Mouse (Mus musculus): ENCODE measurements around the gene Bcl2l13.

Bcl2l13 gene

GRCm38 (mm10) chr6:120929421-120929820 lies 93.4 kb downstream of the Bcl2l13 start:
- DNase-seq (ENCODE audit: low read depth, low spot score), result no peak

- no peak for DNase-seq (ENCODE audit: low read depth, low spot score)
Observed at GRCm38 (mm10) chr6:120930450-120931306, 94.7 kb downstream of the Bcl2l13 start.

- no peak for DNase-seq (ENCODE audit: low read depth, low spot score)
Observed at GRCm38 (mm10) chr6:120932597-120932996, 96.6 kb downstream of the Bcl2l13 start.

GRCm38 (mm10) chr6:120933670-120934069 lies 97.7 kb downstream of the Bcl2l13 start:
- no peak for DNase-seq (ENCODE audit: low read depth, low spot score)

GRCm38 (mm10) chr6:120934176-120934575 lies 98.2 kb downstream of the Bcl2l13 start:
- DNase-seq (ENCODE audit: low read depth, low spot score), result no peak

- no peak for DNase-seq (ENCODE audit: low read depth, low spot score)
Observed at GRCm38 (mm10) chr6:120937104-120937617, 101.1 kb downstream of the Bcl2l13 start.

- DNase-seq (ENCODE audit: low read depth, low spot score), result no peak
Observed at GRCm38 (mm10) chr6:120937999-120938608, 102.1 kb downstream of the Bcl2l13 start.

- DNase-seq (ENCODE audit: low read depth, low spot score), result peak; percentile 36
Observed at GRCm38 (mm10) chr6:120938763-120939450, 102.9 kb downstream of the Bcl2l13 start.

GRCm38 (mm10) chr6:120939783-120940182 lies 103.8 kb downstream of the Bcl2l13 start:
- DNase-seq (ENCODE audit: low read depth, low spot score), result no peak

- DNase-seq (ENCODE audit: low read depth, low spot score), result no peak
Observed at GRCm38 (mm10) chr6:120940446-120941083, 104.6 kb downstream of the Bcl2l13 start.

- DNase-seq (ENCODE audit: low read depth, low spot score), result no peak
Observed at GRCm38 (mm10) chr6:120941084-120941481, 105.1 kb downstream of the Bcl2l13 start.

- peak; percentile 76 for DNase-seq (ENCODE audit: low read depth, low spot score)
Observed at GRCm38 (mm10) chr6:120941575-120941974, 105.6 kb downstream of the Bcl2l13 start.

Data from brain, adult 2 months (tissue).